Mouse (Mus musculus): ENCODE results near the gene Gm32742.

DNA sequence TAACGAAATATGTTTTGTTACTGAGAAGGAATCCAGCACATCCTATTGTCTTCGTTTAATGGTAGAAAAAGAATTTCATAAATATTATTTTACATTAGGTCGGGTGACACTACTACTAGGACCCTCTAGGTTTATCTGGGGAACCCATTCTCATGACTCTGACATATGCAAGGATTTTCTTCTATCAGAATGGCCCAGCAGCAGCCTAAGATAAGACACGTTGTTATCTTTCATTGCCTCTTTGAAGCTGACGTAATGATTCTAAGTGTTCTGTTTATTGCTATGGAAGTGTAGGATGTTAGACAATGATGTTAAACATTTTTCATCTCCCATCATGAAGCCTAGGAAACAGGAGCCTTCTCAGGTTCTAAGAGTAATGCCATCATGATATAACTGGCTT lies 71.6 kb downstream of the Gm32742 start:
- no peak for TF ChIP-seq GATA1 (IDR thresholded peaks at IDR 0.05; ENCODE audit: low read length)
- TF ChIP-seq TAL1 (IDR thresholded peaks at IDR 0.05; ENCODE audit: low read length) = no peak

Measured in erythroblast, embryonic 14.5 days (primary cell).